Mouse (Mus musculus) hindbrain, embryonic 10.5 days (tissue): ENCODE measurements around the gene Cdc7. TPM values are rescaled to one million over a fixed set of nuclear protein-coding genes. Genes with fewer than 3 reads are reported as not detected.

Source experiments
- DNase-seq: peaks from one replicate; pipeline ENCODE4 v3.0.0-alpha.2; 2017; ENCODE audit warnings: low spot score
- H3K27ac ChIP-seq: fragments of 300-500 bp; sonication (generic); 2 replicates; pipeline ENCODE4 v1.5.1; 2016; ENCODE audit warnings: mild to moderate bottlenecking, moderate library complexity
- H3K27me3 ChIP-seq: fragments of 300-500 bp; sonication (generic); 2 replicates; pipeline ENCODE4 v1.6.1; 2016; ENCODE audit warnings: mild to moderate bottlenecking; ENCODE audit not compliant: poor library complexity, insufficient read depth, severe bottlenecking
- H3K36me3 ChIP-seq: fragments of 300-500 bp; sonication (generic); 2 replicates; pipeline ENCODE4 v1.6.1; 2016; ENCODE audit warnings: mild to moderate bottlenecking, moderate library complexity
- H3K4me1 ChIP-seq: fragments of 300-500 bp; sonication (generic); replicated peaks from 2 replicates; pipeline ENCODE4 v1.6.1; 2016; ENCODE audit warnings: mild to moderate bottlenecking
- H3K4me3 ChIP-seq: fragments of 300-500 bp; sonication (generic); 2 replicates; pipeline ENCODE4 v1.5.1; 2016; ENCODE audit warnings: mild to moderate bottlenecking, moderate library complexity
- H3K9me3 ChIP-seq: fragments of 300-500 bp; sonication (generic); 2 replicates; pipeline ENCODE4 v1.6.1; 2016; ENCODE audit warnings: mild to moderate bottlenecking, moderate library complexity
- WGBS: fragments of 180-500 bp; shearing (Covaris S2); methylation state at CpG from one replicate; pipeline ENCODE4 v1.1.7; 2016; 5-methylcytosine and 5-hydroxymethylcytosine counted together
- polyA plus RNA-seq: library from polyadenylated mRNA; unstranded; fragments of >200 nt; fragmentation: Nextera tagmentation; extraction: Ambion mirVana; gene quantifications from 2 replicates; pipeline ENCODE4 v1.2.1, GENCODE M21; 2016

Cdc7 gene
- polyA plus RNA-seq, 1 experiment from 2014 or later: 40.2 TPM

- Histone ChIP-seq H3K4me1 (peaks cover 27% of the 10 kb centered on the region), H3K9me3 (no peaks in the 10 kb centered on the region), H3K4me3 (no peak overlapping the region), H3K36me3 (no peaks in the 10 kb centered on the region), H3K27ac (peak overlapping the region; percentile 69; the same call in 1 of the 2 replicates), H3K27me3 (no peaks in the 10 kb centered on the region)
- 59% methylated on average over 7 of the region's 7 CpGs for WGBS
- DNase-seq: no peak
Measured at GRCm38 (mm10) chr5:106996539-106997244, 32.6 kb downstream of the Cdc7 start.

- Histone ChIP-seq H3K9me3 (no peaks in the 10 kb centered on the region; the same call in 1 of the 2 replicates), H3K27ac (peak overlapping the region; percentile 1; the same call in 1 of the 2 replicates), H3K4me1 (peaks cover 18% of the 10 kb centered on the region), H3K4me3 (no peak overlapping the region), H3K27me3 (no peaks in the 10 kb centered on the region), H3K36me3 (no peaks in the 10 kb centered on the region)
- DNase-seq: no peak
- 51% methylated on average over 11 of the region's 11 CpGs for WGBS
Measured at GRCm38 (mm10) chr5:107001396-107002090, 37.4 kb downstream of the Cdc7 start.

GRCm38 (mm10) chr5:107002091-107002416, 37.9 kb downstream of the Cdc7 start:
- no peak overlapping the region for H3K4me3 ChIP-seq
- H3K27ac ChIP-seq: no peak overlapping the region; the same call in 1 of the 2 replicates
- no peaks in the 10 kb centered on the region; the same call in 1 of the 2 replicates for H3K9me3 ChIP-seq
- no peaks in the 10 kb centered on the region for H3K36me3 ChIP-seq
- DNase-seq: no peak
- H3K27me3 ChIP-seq: no peaks in the 10 kb centered on the region
- 35% methylated on average over 5 of the region's 5 CpGs for WGBS
- H3K4me1 ChIP-seq: peaks cover 15% of the 10 kb centered on the region; the same call in 1 of the 2 replicates

GRCm38 (mm10) chr5:107009721-107010120, 45.6 kb downstream of the Cdc7 start:
- Histone ChIP-seq H3K9me3 (no peaks in the 10 kb centered on the region; the same call in 1 of the 2 replicates), H3K36me3 (no peaks in the 10 kb centered on the region), H3K4me3 (no peak overlapping the region), H3K27ac (no peak overlapping the region), H3K4me1 (peaks cover 23% of the 10 kb centered on the region), H3K27me3 (no peaks in the 10 kb centered on the region)
- no peak for DNase-seq
- WGBS: 99% methylated on average over 3 of the region's 3 CpGs

- no peak overlapping the region for H3K27ac ChIP-seq
- H3K36me3 ChIP-seq: no peaks in the 10 kb centered on the region
- no peaks in the 10 kb centered on the region for H3K27me3 ChIP-seq
- H3K4me1 ChIP-seq: peaks cover 29% of the 10 kb centered on the region
- no peak for DNase-seq
- no peaks in the 10 kb centered on the region; the same call in 1 of the 2 replicates for H3K9me3 ChIP-seq
- WGBS: 76% methylated on average over 3 of the region's 3 CpGs
- no peak overlapping the region for H3K4me3 ChIP-seq
Measured at GRCm38 (mm10) chr5:107010300-107010699, 46.2 kb downstream of the Cdc7 start.

GRCm38 (mm10) chr5:107011316-107012029, 47.4 kb downstream of the Cdc7 start:
- no peaks in the 10 kb centered on the region for H3K27me3 ChIP-seq
- no peaks in the 10 kb centered on the region for H3K36me3 ChIP-seq
- H3K27ac ChIP-seq: peak overlapping the region; percentile 20; the same call in 1 of the 2 replicates
- 67% methylated on average over 7 of the region's 7 CpGs for WGBS
- H3K4me1 ChIP-seq: peaks cover 37% of the 10 kb centered on the region
- H3K9me3 ChIP-seq: no peaks in the 10 kb centered on the region
- DNase-seq: no peak
- H3K4me3 ChIP-seq: no peak overlapping the region

- no peaks in the 10 kb centered on the region for H3K27me3 ChIP-seq
- peak overlapping the region; percentile 20 for H3K27ac ChIP-seq
- H3K4me3 ChIP-seq: no peak overlapping the region
- no peaks in the 10 kb centered on the region for H3K9me3 ChIP-seq
- 44% methylated on average over 11 of the region's 11 CpGs for WGBS
- H3K36me3 ChIP-seq: no peaks in the 10 kb centered on the region
- H3K4me1 ChIP-seq: peaks cover 37% of the 10 kb centered on the region
- no peak for DNase-seq
Measured at GRCm38 (mm10) chr5:107012030-107012715, 48.1 kb downstream of the Cdc7 start.

- WGBS: 75% methylated on average over 2 of the region's 2 CpGs
- Histone ChIP-seq H3K4me1 (peaks cover 37% of the 10 kb centered on the region), H3K27me3 (no peaks in the 10 kb centered on the region), H3K4me3 (no peak overlapping the region), H3K36me3 (no peaks in the 10 kb centered on the region), H3K27ac (no peak overlapping the region), H3K9me3 (no peaks in the 10 kb centered on the region)
- DNase-seq: no peak
Measured at GRCm38 (mm10) chr5:107013393-107013792, 49.3 kb downstream of the Cdc7 start.

GRCm38 (mm10) chr5:107014146-107014545, 50.0 kb downstream of the Cdc7 start:
- DNase-seq: no peak
- Histone ChIP-seq H3K4me1 (peaks cover 37% of the 10 kb centered on the region), H3K27ac (no peak overlapping the region), H3K36me3 (no peaks in the 10 kb centered on the region), H3K4me3 (no peak overlapping the region), H3K27me3 (no peaks in the 10 kb centered on the region), H3K9me3 (no peaks in the 10 kb centered on the region)
- 85% methylated on average over 7 of the region's 7 CpGs for WGBS

- Histone ChIP-seq H3K27ac (peak overlapping the region; percentile 67), H3K4me1 (peaks cover 40% of the 10 kb centered on the region), H3K36me3 (no peaks in the 10 kb centered on the region), H3K4me3 (no peak overlapping the region), H3K9me3 (no peaks in the 10 kb centered on the region), H3K27me3 (no peaks in the 10 kb centered on the region)
- 73% methylated on average over 2 of the region's 2 CpGs for WGBS
- DNase-seq: no peak
Measured at GRCm38 (mm10) chr5:107015046-107015421, 50.9 kb downstream of the Cdc7 start.

- peaks cover 45% of the 10 kb centered on the region for H3K4me1 ChIP-seq
- DNase-seq: no peak
Measured at GRCm38 (mm10) chr5:107015422-107016081, 51.4 kb downstream of the Cdc7 start.

GRCm38 (mm10) chr5:107016538-107016937, 52.4 kb downstream of the Cdc7 start:
- Histone ChIP-seq H3K4me1 (peaks cover 45% of the 10 kb centered on the region), H3K27me3 (no peaks in the 10 kb centered on the region), H3K9me3 (no peaks in the 10 kb centered on the region), H3K27ac (no peak overlapping the region), H3K4me3 (no peak overlapping the region), H3K36me3 (no peaks in the 10 kb centered on the region)
- 91% methylated on average over 4 of the region's 4 CpGs for WGBS
- DNase-seq: no peak

More at GRCm38 (mm10) chr5:107015422-107016081, 51.4 kb downstream of the Cdc7 start:
- no peaks in the 10 kb centered on the region for H3K36me3 ChIP-seq
- WGBS: 41% methylated on average over 10 of the region's 10 CpGs
- H3K9me3 ChIP-seq: no peaks in the 10 kb centered on the region
- peak overlapping the region; percentile 67 for H3K27ac ChIP-seq
- no peak overlapping the region for H3K4me3 ChIP-seq
- H3K27me3 ChIP-seq: no peaks in the 10 kb centered on the region
